In the genomic region with DNA sequence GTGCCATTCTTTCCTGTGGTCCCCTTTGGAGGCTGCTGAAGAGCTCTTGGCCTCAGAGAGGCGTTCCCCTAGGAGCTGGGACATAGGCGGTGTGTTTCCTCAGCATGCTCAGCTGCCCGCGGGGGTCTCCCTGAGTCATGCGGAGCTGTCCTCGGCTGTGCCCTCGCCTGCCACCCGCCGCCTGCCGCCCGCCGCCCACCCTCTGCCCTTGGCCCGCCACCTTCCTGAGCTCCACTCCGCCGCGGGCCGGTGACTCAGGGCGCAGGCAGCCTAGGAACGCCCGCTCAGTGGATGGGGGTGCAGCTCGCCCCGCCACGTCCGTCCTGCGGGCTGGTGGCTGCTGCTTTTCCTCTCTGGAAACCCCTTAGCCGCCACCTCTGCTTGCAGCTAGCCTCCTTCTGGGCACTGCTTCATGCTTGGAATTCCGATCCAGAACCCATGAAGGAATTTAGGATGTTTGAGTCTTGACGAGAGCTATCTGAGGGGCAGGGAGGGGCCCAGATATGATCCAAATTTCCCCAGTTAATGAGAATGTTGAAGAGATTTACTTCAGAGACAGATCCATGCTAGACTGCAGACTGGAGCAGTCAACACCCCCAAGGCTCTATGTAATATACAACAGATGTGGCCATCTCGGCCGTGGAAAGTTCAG, we compare ENCODE assay signal across 8 mouse cellular contexts. TPM values are rescaled to one million over a fixed set of nuclear protein-coding genes. Genes with fewer than 3 reads are reported as not detected.
DNase-seq lines count a peak whose midpoint lies in the region; ATAC-seq and TF ChIP-seq lines count a peak whose summit lies in the region.

No protein-coding gene starts in this region.

- intact Hi-C loops in heart, postnatal 36 days (cut with DNase I): no loop called here

- peak overlapping the region; percentile 66 for H3K4me2 ChIP-seq in forebrain, embryonic 12.5 days

- no peak for ATAC-seq in forebrain, embryonic 12.5 days (ENCODE audit: low FRiP score)

- H3K9me3 ChIP-seq in forebrain, embryonic 12.5 days: no peaks in the 10 kb centered on the region
- H3K9me3 ChIP-seq in limb, embryonic 10.5 days (replicated peaks): no peaks in the 10 kb centered on the region

- H3K27ac ChIP-seq in thymus, adult 2 months (ENCODE audit: control insufficient read depth, insufficient read depth, low read length): no peak overlapping the region
- 0 out of 2 replicates have a peak overlapping the region, but pooled peaks have one; percentile 46 for H3K27ac ChIP-seq in forebrain, embryonic 12.5 days
- H3K27ac ChIP-seq in limb, embryonic 10.5 days: peak overlapping the region; percentile 92

- peak overlapping the region; percentile 49 for H3K9ac ChIP-seq in forebrain, embryonic 12.5 days

- no peaks in the 10 kb centered on the region for H3K27me3 ChIP-seq in thymus, adult 2 months (ENCODE audit: control insufficient read depth, insufficient read depth, low read length)
- H3K27me3 ChIP-seq in forebrain, embryonic 12.5 days: peaks cover 14% of the 10 kb centered on the region; the same call in 1 of the 2 replicates
- peaks cover 8% of the 10 kb centered on the region; the same call in 1 of the 2 replicates for H3K27me3 ChIP-seq in limb, embryonic 10.5 days (ENCODE audit: low read depth, poor library complexity, severe bottlenecking)

- DNase-seq in thymus, postnatal 25 days: peak; percentile 32
- no peak for DNase-seq in thymus, adult 2 months
- DNase-seq in heart, postnatal 36 days: peak; percentile 61 to 69
- DNase-seq in limb, embryonic 10.5 days (ENCODE audit: low spot score): peak; percentile 79
- peak; percentile 63 for DNase-seq in mesoderm, embryonic 11.5 days (ENCODE audit: low read depth, low spot score)
- DNase-seq in urinary bladder, adult 18-20 months (ENCODE audit: low spot score in 2 of 2): peak; percentile 54 to 59
- DNase-seq in spleen, postnatal 14 days (ENCODE audit: low spot score in 2 of 2): no peak

- H3K4me1 ChIP-seq in thymus, adult 2 months (replicated peaks; ENCODE audit: control insufficient read depth, insufficient read depth, low read length): peaks cover 3% of the 10 kb centered on the region; the same call in 1 of the 2 replicates
- H3K4me1 ChIP-seq in forebrain, embryonic 12.5 days: peaks cover 9% of the 10 kb centered on the region
- peaks cover 29% of the 10 kb centered on the region for H3K4me1 ChIP-seq in limb, embryonic 10.5 days

- no peak for TF ChIP-seq CTCF in thymus, adult 2 months (IDR thresholded peaks at IDR 0.05; ENCODE audit: borderline replicate concordance, control insufficient read depth, extremely low read depth, insufficient read depth, low read length, poor library complexity)

- no peaks in the 10 kb centered on the region for H3K36me3 ChIP-seq in thymus, adult 2 months (ENCODE audit: control insufficient read depth, insufficient read depth, low read length)
- H3K36me3 ChIP-seq in forebrain, embryonic 12.5 days (replicated peaks): no peaks in the 10 kb centered on the region
- H3K36me3 ChIP-seq in limb, embryonic 10.5 days: no peaks in the 10 kb centered on the region

- H3K4me3 ChIP-seq in thymus, adult 2 months (ENCODE audit: control insufficient read depth, insufficient read depth, low read length): no peak overlapping the region
- peak overlapping the region; percentile 36 for H3K4me3 ChIP-seq in forebrain, embryonic 12.5 days (replicated peaks)
- peak overlapping the region; percentile 58 for H3K4me3 ChIP-seq in limb, embryonic 10.5 days

- TF ChIP-seq POLR2A in thymus, adult 2 months (IDR thresholded peaks at IDR 0.05; ENCODE audit: control insufficient read depth, extremely low read depth, insufficient read depth, low read length, poor library complexity): no peak

- 9% methylated on average over 30 of the region's 30 CpGs for WGBS in thymus, adult 2 months
- WGBS in forebrain, embryonic 12.5 days: 6% methylated on average over 30 of the region's 30 CpGs
- WGBS in limb, embryonic 10.5 days: 3% methylated on average over 30 of the region's 30 CpGs

RNA-seq across cellular contexts. Expression of a gene that starts 44.8 kb away (rescaled TPM):
- polyA plus RNA-seq in thymus, adult 2 months (2012; rRNA removed): 40.7 and 41.3 TPM in 2 replicates
- 4.6 and 4.7 TPM in 2 replicates for polyA plus RNA-seq in forebrain, embryonic 12.5 days (2016; fragmentation: Nextera tagmentation; extraction: Ambion mirVana)
- 1 to 10 TPM; 3.3 to 3.8 TPM for total RNA-seq in heart, postnatal 36 days (2021)
- polyA plus RNA-seq in limb, embryonic 10.5 days (2016; fragmentation: Nextera tagmentation; extraction: Ambion mirVana): 2.8 TPM in 2 replicates

RNA-seq across cellular contexts. Expression of a gene that starts 51.4 kb away (rescaled TPM):
- 124 and 125 TPM in 2 replicates for polyA plus RNA-seq in thymus, adult 2 months (2012; rRNA removed)
- polyA plus RNA-seq in forebrain, embryonic 12.5 days (2016; fragmentation: Nextera tagmentation; extraction: Ambion mirVana): 3.2 and 3.7 TPM in 2 replicates
- 10 to 100 TPM; 16.3 to 17.6 TPM for total RNA-seq in heart, postnatal 36 days (2021)
- 5.3 and 8.2 TPM in 2 replicates for polyA plus RNA-seq in limb, embryonic 10.5 days (2016; fragmentation: Nextera tagmentation; extraction: Ambion mirVana)

Comparison
In these comparisons a context has a peak if more than half of its experiments do, and no peak if none do; other contexts are left out.
1. DNase-seq: peak in thymus, postnatal 25 days (single experiment), heart, postnatal 36 days (2 of 2), limb, embryonic 10.5 days (single experiment), mesoderm, embryonic 11.5 days (single experiment) and urinary bladder, adult 18-20 months (2 of 2); none in thymus, adult 2 months (single experiment) and spleen, postnatal 14 days (0 of 2).
2. RNA of a gene that starts 51.4 kb away (polyA plus RNA-seq): 124 to 125 TPM in thymus, adult 2 months; 5.3 to 8.2 TPM in limb, embryonic 10.5 days and 3.2 to 3.7 TPM in forebrain, embryonic 12.5 days; every median in the first group is over 10 times any median in the second.